Mouse (Mus musculus) cerebellum, adult 2 months (tissue): Measurements from ENCODE around the gene Ttc30a1.

ENCODE experiments used
- CTCF ChIP-seq: fragments of 200-500 bp; IDR thresholded peaks from 2 replicates; pipeline ENCODE4 v1.5.1; 2011; ENCODE audit warnings: low read depth, mild to moderate bottlenecking, control low read depth, low read length, moderate library complexity, borderline replicate concordance; ENCODE audit not compliant: insufficient read depth
- POLR2A ChIP-seq: fragments of 200-500 bp; IDR thresholded peaks from 2 replicates; pipeline ENCODE4 v1.6.1; 2011; ENCODE audit warnings: low read length, control low read depth, borderline replicate concordance; ENCODE audit not compliant: insufficient read depth

GRCm38 (mm10) chr2:76030080-76030479 lies 48.3 kb upstream of the Ttc30a1 start:
- no peak for TF ChIP-seq POLR2A
- no peak for TF ChIP-seq CTCF
